Mouse (Mus musculus) cerebellum, adult 2 months (tissue): ENCODE measurements around the gene Kctd10. TPM values are rescaled to one million over a fixed set of nuclear protein-coding genes. Genes with fewer than 3 reads are reported as not detected.

ENCODE experiments used
- DNase-seq, 2 experiments: peaks; one replicate each; pipeline ENCODE4 v3.0.0; 2021
- H3K27ac ChIP-seq: fragments of 200-500 bp; 2 replicates; pipeline ENCODE4 v1.5.1; 2012; ENCODE audit warnings: low read length, control low read depth, inconsistent platforms; ENCODE audit not compliant: insufficient read depth
- H3K27me3 ChIP-seq: fragments of 200-500 bp; 2 replicates; pipeline ENCODE4 v1.6.1; 2012; ENCODE audit warnings: inconsistent platforms, mild to moderate bottlenecking, low read length, moderate library complexity; ENCODE audit not compliant: control insufficient read depth, insufficient read depth
- H3K4me1 ChIP-seq: fragments of 200-500 bp; 2 replicates; pipeline ENCODE4 v1.6.1; 2011; ENCODE audit warnings: low read length; ENCODE audit not compliant: control insufficient read depth, insufficient read depth
- H3K4me3 ChIP-seq: fragments of 200-500 bp; replicated peaks from 2 replicates; pipeline ENCODE3; 2011; ENCODE audit warnings: mild to moderate bottlenecking, low read depth, low read length, control low read depth; ENCODE audit not compliant: insufficient read depth
- CTCF ChIP-seq: fragments of 200-500 bp; IDR thresholded peaks from 2 replicates; pipeline ENCODE4 v1.5.1; 2011; ENCODE audit warnings: low read depth, mild to moderate bottlenecking, control low read depth, low read length, moderate library complexity, borderline replicate concordance; ENCODE audit not compliant: insufficient read depth
- POLR2A ChIP-seq: fragments of 200-500 bp; IDR thresholded peaks from 2 replicates; pipeline ENCODE4 v1.6.1; 2011; ENCODE audit warnings: low read length, control low read depth, borderline replicate concordance; ENCODE audit not compliant: insufficient read depth
- WGBS: fragments of 180-500 bp; shearing (Covaris S2); methylation state at CpG from one replicate; pipeline ENCODE4 v1.1.7; 2018; 5-methylcytosine and 5-hydroxymethylcytosine counted together
- polyA plus RNA-seq: library from polyadenylated mRNA; depleted of rRNA; stranded (reverse); fragments of >200 nt; gene quantifications from 2 replicates; pipeline ENCODE4 v1.2.3, GENCODE M21; 2012

The Kctd10 gene
- polyA plus RNA-seq, 1 experiment = 44.3 TPM

GRCm38 (mm10) chr5:114378177-114378920 lies 2.0 kb downstream of the Kctd10 start:
- Histone ChIP-seq H3K27me3 (no peaks in the 10 kb centered on the region), H3K4me3 (no peak overlapping the region), H3K4me1 (peaks cover 5% of the 10 kb centered on the region; the same call in 1 of the 2 replicates), H3K27ac (no peak overlapping the region)
- 68% methylated on average over 10 of the region's 10 CpGs for WGBS
- TF ChIP-seq POLR2A (no peak), CTCF (no peak)
- no peak for DNase-seq

DNA sequence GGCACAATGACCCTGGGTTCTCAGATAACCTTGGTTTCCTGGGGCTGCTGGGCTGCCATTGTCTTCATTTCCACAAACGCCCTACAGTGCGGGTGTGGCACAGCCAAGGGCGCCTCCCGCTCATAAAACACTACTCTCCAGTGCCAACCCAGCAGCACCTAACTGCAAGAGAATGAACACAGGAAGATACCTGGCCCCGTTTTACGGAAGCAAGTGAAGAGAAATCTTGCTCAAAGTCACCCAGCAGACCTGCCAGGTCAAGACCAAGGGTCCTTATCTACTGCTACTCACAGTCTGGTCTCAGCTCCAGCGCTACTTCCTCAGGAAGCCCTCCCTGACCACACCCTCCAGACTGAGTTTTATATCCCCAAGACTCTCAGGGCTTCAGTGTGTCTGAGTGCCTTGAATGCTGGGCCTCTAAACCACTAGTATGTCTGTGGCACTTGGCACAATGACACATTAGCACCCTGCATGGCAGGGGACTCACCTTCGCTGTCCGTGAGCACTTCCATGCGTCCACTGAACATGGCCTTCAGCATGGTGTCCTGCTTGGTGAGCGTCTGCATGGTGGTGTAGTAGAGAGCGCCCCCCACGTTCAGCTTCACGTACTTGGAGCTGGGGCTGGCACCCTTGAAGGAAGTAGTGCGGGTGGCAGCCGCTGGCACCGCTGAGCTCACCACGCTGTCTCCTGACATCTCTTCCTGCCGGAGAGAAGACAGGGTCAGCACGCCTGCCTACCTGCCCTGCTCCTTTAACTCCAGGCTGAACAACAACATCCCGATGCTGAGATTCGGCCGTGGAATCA lies 5.7 kb downstream of the Kctd10 start:
- no peaks in the 10 kb centered on the region for H3K27me3 ChIP-seq
- peaks cover 2% of the 10 kb centered on the region; the same call in 1 of the 2 replicates for H3K4me1 ChIP-seq
- no peak for DNase-seq
- H3K4me3 ChIP-seq = no peak overlapping the region
- no peak overlapping the region for H3K27ac ChIP-seq
- no peak for TF ChIP-seq CTCF
- TF ChIP-seq POLR2A = no peak
- 90% methylated on average over 23 of the region's 23 CpGs for WGBS

DNA sequence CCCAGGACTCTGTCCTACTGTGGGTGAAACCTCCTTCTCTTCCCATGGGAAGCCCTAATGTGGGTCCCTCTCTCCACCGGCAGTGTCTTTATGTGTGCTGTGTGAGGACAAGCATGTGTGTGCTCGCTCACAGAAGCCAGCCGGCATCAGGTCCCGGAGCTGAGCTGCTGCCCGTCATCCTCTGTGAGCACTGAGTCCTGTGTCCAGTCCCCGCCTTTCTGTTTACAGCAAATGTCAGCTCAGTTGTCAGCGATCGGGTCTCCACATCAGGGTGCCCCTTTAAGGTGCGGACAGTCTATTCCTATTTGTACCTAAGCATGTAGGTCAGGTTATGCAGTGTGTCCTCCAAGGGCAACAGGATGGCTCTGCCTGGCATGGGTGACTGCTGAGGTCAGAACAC lies 6.7 kb downstream of the Kctd10 start:
- 90% methylated on average over 9 of the region's 9 CpGs for WGBS
- H3K4me3 ChIP-seq = no peak overlapping the region
- DNase-seq = no peak
- H3K27me3 ChIP-seq = no peaks in the 10 kb centered on the region
- no peak for TF ChIP-seq CTCF
- TF ChIP-seq POLR2A = no peak
- H3K27ac ChIP-seq = no peak overlapping the region
- H3K4me1 ChIP-seq = no peaks in the 10 kb centered on the region

DNA sequence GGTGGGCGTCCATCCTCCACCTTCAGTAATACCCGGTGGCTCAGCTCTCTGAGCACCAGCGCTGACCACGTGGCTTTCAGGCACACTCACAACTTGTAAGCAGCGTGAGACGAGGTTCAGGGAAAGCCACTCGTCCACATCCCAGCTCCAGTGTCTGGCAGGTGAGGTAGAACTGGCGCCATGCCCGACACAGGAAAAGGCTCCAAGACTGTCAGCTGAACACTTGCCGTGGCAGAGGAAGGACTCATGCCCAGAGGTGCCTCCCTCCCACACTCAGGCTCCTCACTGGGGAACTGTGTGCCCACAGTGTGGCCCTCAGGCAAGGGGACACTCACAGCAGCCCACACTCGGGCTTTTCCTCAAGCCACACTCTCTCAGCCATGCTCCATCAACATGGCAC lies 7.1 kb downstream of the Kctd10 start:
- Histone ChIP-seq H3K27ac (no peak overlapping the region), H3K4me1 (no peaks in the 10 kb centered on the region), H3K27me3 (no peaks in the 10 kb centered on the region), H3K4me3 (no peak overlapping the region)
- TF ChIP-seq POLR2A (no peak), CTCF (no peak)
- WGBS = 42% methylated on average over 11 of the region's 11 CpGs
- DNase-seq = peak; percentile 29 to 42

DNA sequence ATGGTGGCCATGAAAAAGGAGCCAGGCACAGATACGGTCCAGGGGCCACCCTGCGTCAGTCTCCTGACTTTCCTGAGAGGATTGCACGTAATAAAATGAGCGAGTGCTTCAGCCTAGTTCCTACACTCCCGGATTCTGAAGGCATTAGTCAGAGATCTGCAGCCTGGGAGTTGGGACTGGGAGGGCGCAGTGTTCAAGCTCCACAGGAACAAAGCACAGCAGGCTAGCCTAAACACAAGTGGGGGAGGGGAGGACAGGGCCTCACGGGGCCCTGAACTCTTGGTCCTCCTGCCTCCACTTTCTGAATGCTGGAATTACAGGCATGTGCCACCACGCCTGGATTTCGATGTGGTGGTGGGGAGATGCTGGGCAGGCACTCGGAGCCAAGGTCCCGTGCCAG lies 7.7 kb downstream of the Kctd10 start:
- DNase-seq = no peak
- Histone ChIP-seq H3K4me1 (no peaks in the 10 kb centered on the region), H3K4me3 (no peak overlapping the region), H3K27me3 (no peaks in the 10 kb centered on the region), H3K27ac (no peak overlapping the region)
- TF ChIP-seq CTCF (no peak), POLR2A (no peak)
- 60% methylated on average over 11 of the region's 11 CpGs for whole genome bisulfite sequencing

DNA sequence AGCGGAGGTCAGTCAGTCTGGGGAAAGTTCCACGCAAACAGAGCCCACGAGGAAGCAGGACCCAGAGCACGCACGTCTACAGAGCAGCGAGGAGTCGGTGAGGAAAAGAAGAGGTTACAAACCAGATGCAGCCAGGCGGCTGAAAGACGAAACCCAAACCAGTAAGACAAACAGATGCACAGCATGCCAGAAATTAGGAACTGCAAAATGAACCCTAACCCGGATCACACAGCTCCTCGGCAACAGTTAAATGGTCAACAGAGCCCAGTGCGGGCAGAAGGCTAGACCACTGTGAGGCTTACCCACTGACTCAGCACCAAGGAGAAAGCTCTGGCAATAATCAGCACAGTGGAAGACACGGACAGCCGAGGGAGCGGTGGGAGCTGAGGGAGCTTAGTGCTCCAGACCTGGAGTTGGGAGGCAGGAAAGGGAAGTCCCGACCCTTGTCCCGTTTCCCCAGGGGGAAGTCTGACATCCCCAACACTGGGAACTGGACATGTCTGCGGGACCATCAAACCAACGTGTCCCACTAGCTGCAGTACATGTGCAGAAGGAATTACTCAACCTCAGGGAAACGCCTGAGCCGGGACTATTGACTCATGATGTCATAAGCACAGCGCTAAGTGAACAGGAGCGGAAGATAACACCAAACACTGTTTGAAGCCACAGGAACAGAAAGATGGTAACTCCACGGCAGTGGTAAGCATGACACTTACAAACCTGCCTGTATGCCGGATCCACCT lies 8.4 kb downstream of the Kctd10 start:
- no peak for TF ChIP-seq POLR2A
- TF ChIP-seq CTCF = no peak
- Histone ChIP-seq H3K27ac (no peak overlapping the region), H3K27me3 (no peaks in the 10 kb centered on the region), H3K4me1 (no peaks in the 10 kb centered on the region), H3K4me3 (no peak overlapping the region)
- WGBS = 79% methylated on average over 25 of the region's 25 CpGs
- no peak for DNase-seq

DNA sequence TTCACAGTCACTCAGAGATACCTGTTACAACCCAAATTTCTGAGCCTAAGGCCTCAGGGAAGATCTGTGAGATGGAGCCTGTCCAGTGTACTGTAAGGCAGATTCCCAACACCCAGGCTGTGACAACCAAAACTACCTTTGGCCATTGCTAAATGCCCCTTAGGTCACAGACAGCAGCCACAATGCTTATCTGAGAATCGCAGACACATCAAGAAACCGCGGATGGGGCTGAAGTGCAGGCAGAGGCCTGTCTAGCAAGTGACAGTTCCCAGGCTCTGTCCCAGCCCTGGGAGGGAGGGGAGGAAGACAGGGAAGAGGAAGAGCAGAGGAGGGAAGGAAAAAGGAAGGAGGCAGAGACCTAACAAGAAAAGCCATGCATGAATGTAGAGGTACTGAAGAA lies 9.0 kb downstream of the Kctd10 start:
- no peak for DNase-seq
- WGBS = 87% methylated on average over 3 of the region's 3 CpGs
- no peak overlapping the region for H3K27ac ChIP-seq
- TF ChIP-seq POLR2A (no peak), CTCF (no peak)
- H3K27me3 ChIP-seq = no peaks in the 10 kb centered on the region
- no peak overlapping the region for H3K4me3 ChIP-seq
- H3K4me1 ChIP-seq = no peaks in the 10 kb centered on the region
